Mouse (Mus musculus) MEL (cell line): ENCODE results near the gene Spice1. TPM values are rescaled to one million over a fixed set of nuclear protein-coding genes. Genes with fewer than 3 reads are reported as not detected.

Experiments used
- DNase-seq: peaks from one replicate; pipeline ENCODE4 v3.0.0; 2011; ENCODE audit warnings: low read depth, low spot score
- H3K27ac ChIP-seq: 2 replicates; pipeline ENCODE4 v1.5.1; 2012; ENCODE audit warnings: low read depth, mild to moderate bottlenecking, control low read depth, low read length, moderate library complexity; ENCODE audit not compliant: control insufficient read depth
- H3K27me3 ChIP-seq, 2 experiments: fragments of 150-350 bp in 1 of 2; sonication (generic) in 1 of 2; 2 replicates each; pipeline ENCODE4 v1.6.1; 2012; ENCODE audit warnings: low read length in 2 of 2, mild to moderate bottlenecking in 2 of 2, improper control_type of control experiment in 1 of 2, moderate library complexity in 1 of 2; ENCODE audit not compliant: insufficient read depth in 2 of 2, control insufficient read depth in 1 of 2
- H3K36me3 ChIP-seq, 2 experiments: 2 replicates each; pipeline ENCODE4 v1.6.1; 2012 to 2014; ENCODE audit warnings: low read length in 2 of 2, improper control_type of control experiment in 1 of 2, inconsistent platforms in 1 of 2, mild to moderate bottlenecking in 1 of 2; ENCODE audit not compliant: insufficient read depth in 2 of 2, control insufficient read depth in 1 of 2
- H3K4me1 ChIP-seq, 2 experiments: fragments of 150-350 bp in 1 of 2; sonication (generic) in 1 of 2; 2 replicates each; pipeline ENCODE4 v1.6.1; 2012; ENCODE audit warnings: low read length in 2 of 2, improper control_type of control experiment in 1 of 2, mild to moderate bottlenecking in 1 of 2; ENCODE audit not compliant: insufficient read depth in 2 of 2, control insufficient read depth in 1 of 2
- H3K4me3 ChIP-seq, 2 experiments: fragments of 150-350 bp in 1 of 2; sonication (generic) in 1 of 2; 2 replicates each; pipeline ENCODE4 v1.5.1; 2012; ENCODE audit warnings: low read depth in 2 of 2, low read length in 2 of 2, mild to moderate bottlenecking in 2 of 2, moderate library complexity in 2 of 2, control low read depth in 1 of 2, improper control_type of control experiment in 1 of 2; ENCODE audit not compliant: control insufficient read depth in 1 of 2, insufficient read depth in 1 of 2
- H3K79me2 ChIP-seq: 2 replicates; pipeline ENCODE4 v1.6.1; 2012; ENCODE audit warnings: mild to moderate bottlenecking, low read length, moderate library complexity; ENCODE audit not compliant: control insufficient read depth, poor library complexity, insufficient read depth
- H3K9ac ChIP-seq: 2 replicates; pipeline ENCODE4 v1.6.1; 2012; ENCODE audit warnings: low read depth, mild to moderate bottlenecking, control low read depth, low read length, moderate library complexity; ENCODE audit not compliant: control insufficient read depth, poor library complexity, severe bottlenecking
- H3K9me3 ChIP-seq: fragments of 150-350 bp; sonication (generic); replicated peaks from 2 replicates; pipeline ENCODE4 v1.6.1; 2012; ENCODE audit warnings: mild to moderate bottlenecking, low read length, improper control_type of control experiment, moderate library complexity; ENCODE audit not compliant: insufficient read depth
- CHD2 ChIP-seq: IDR thresholded peaks from 2 replicates; pipeline ENCODE4 v1.6.1; 2011; ENCODE audit warnings: low read length, improper control_type of control experiment
- EP300 ChIP-seq, 2 experiments: IDR thresholded peaks; 2 replicates each; pipeline ENCODE4 v1.6.1; 2011; ENCODE audit warnings: improper control_type of control experiment in 2 of 2, low read length in 2 of 2, low read depth in 1 of 2, mild to moderate bottlenecking in 1 of 2
- ETS1 ChIP-seq: IDR thresholded peaks from 2 replicates; pipeline ENCODE4 v1.6.1; 2012; ENCODE audit warnings: low read depth, mild to moderate bottlenecking, inconsistent platforms, low read length, improper control_type of control experiment, moderate library complexity
- GABPA ChIP-seq: IDR thresholded peaks from 2 replicates; pipeline ENCODE4 v1.6.1; 2012; ENCODE audit warnings: low read depth, mild to moderate bottlenecking, inconsistent platforms, low read length, improper control_type of control experiment, moderate library complexity
- GATA1 ChIP-seq: IDR thresholded peaks from 2 replicates; pipeline ENCODE4 v1.6.1; 2011; ENCODE audit warnings: low read depth, low read length, improper control_type of control experiment
- JUND ChIP-seq: IDR thresholded peaks from 2 replicates; pipeline ENCODE4 v1.6.1; 2011; ENCODE audit warnings: low read depth, mild to moderate bottlenecking, improper control_type of control experiment, low read length
- KAT2A ChIP-seq: conservative IDR thresholded peaks from 2 replicates; pipeline ENCODE4 v1.6.1; 2012; ENCODE audit warnings: low read depth, low read length, improper control_type of control experiment, inconsistent platforms
- MAX ChIP-seq: IDR thresholded peaks from 2 replicates; pipeline ENCODE4 v1.6.1; 2011; ENCODE audit warnings: low read length, improper control_type of control experiment
- MEF2A ChIP-seq: IDR thresholded peaks from 2 replicates; pipeline ENCODE4 v1.6.1; 2014; ENCODE audit warnings: low read depth, mild to moderate bottlenecking, inconsistent platforms, low read length, improper control_type of control experiment; ENCODE audit not compliant: poor library complexity, insufficient replicate concordance, severe bottlenecking; ENCODE audit errors: extremely low read depth
- MYC ChIP-seq: IDR thresholded peaks from 2 replicates; pipeline ENCODE4 v1.6.1; 2011; ENCODE audit warnings: low read depth, mild to moderate bottlenecking, low read length, improper control_type of control experiment, moderate library complexity
- NELFE ChIP-seq: IDR thresholded peaks from 2 replicates; pipeline ENCODE4 v1.6.1; 2011; ENCODE audit warnings: low read depth, low read length, improper control_type of control experiment
- NRF1 ChIP-seq: IDR thresholded peaks from 2 replicates; pipeline ENCODE4 v1.6.1; 2014; ENCODE audit warnings: low read depth, mild to moderate bottlenecking, inconsistent platforms, low read length, improper control_type of control experiment, moderate library complexity; ENCODE audit not compliant: poor library complexity, insufficient read depth, severe bottlenecking
- POLR2A ChIP-seq, 2 experiments: IDR thresholded peaks; 2 replicates each; pipeline ENCODE4 v1.6.1; 2011 to 2012; ENCODE audit warnings: low read length in 2 of 2, mild to moderate bottlenecking in 2 of 2, control low read depth in 1 of 2, improper control_type of control experiment in 1 of 2, low read depth in 1 of 2, moderate library complexity in 1 of 2; ENCODE audit not compliant: control insufficient read depth in 1 of 2, insufficient read depth in 1 of 2, poor library complexity in 1 of 2
- POLR2AphosphoS2 ChIP-seq: IDR thresholded peaks from 2 replicates; pipeline ENCODE4 v1.6.1; 2011; ENCODE audit warnings: low read length, improper control_type of control experiment
- POLR2AphosphoS5 ChIP-seq: IDR thresholded peaks from 2 replicates; pipeline ENCODE4 v1.6.1; 2012; ENCODE audit warnings: low read depth, borderline replicate concordance, mild to moderate bottlenecking, inconsistent platforms, low read length, moderate library complexity, mixed read lengths
- RAD21 ChIP-seq: IDR thresholded peaks from 2 replicates; pipeline ENCODE4 v1.6.1; 2011; ENCODE audit warnings: mild to moderate bottlenecking, low read depth, low read length, improper control_type of control experiment
- RCOR1 ChIP-seq: IDR thresholded peaks from 2 replicates; pipeline ENCODE4 v1.6.1; 2012; ENCODE audit warnings: low read depth, mild to moderate bottlenecking, inconsistent platforms, low read length, improper control_type of control experiment
- SIN3A ChIP-seq: IDR thresholded peaks from 2 replicates; pipeline ENCODE4 v1.6.1; 2012; ENCODE audit warnings: low read length, improper control_type of control experiment, inconsistent platforms
- SMC3 ChIP-seq: IDR thresholded peaks from 2 replicates; pipeline ENCODE4 v1.6.1; 2011; ENCODE audit warnings: low read depth, low read length, improper control_type of control experiment
- TBP ChIP-seq: IDR thresholded peaks from 2 replicates; pipeline ENCODE4 v1.8.0; 2011; ENCODE audit warnings: low read depth, low read length, improper control_type of control experiment
- TCF12 ChIP-seq: IDR thresholded peaks from 2 replicates; pipeline ENCODE4 v1.6.1; 2014; ENCODE audit warnings: low read depth, mild to moderate bottlenecking, inconsistent platforms, low read length, improper control_type of control experiment, moderate library complexity
- UBTF ChIP-seq: IDR thresholded peaks from 2 replicates; pipeline ENCODE4 v1.6.1; 2012; ENCODE audit warnings: low read depth, mild to moderate bottlenecking, inconsistent platforms, low read length, improper control_type of control experiment, moderate library complexity, borderline replicate concordance; ENCODE audit not compliant: insufficient read depth
- USF1 ChIP-seq: IDR thresholded peaks from 2 replicates; pipeline ENCODE4 v1.6.1; 2014; ENCODE audit warnings: low read depth, mild to moderate bottlenecking, inconsistent platforms, low read length, improper control_type of control experiment, moderate library complexity
- USF2 ChIP-seq, 2 experiments: IDR thresholded peaks; 2 replicates each; pipeline ENCODE4 v1.6.1; 2011 to 2012; ENCODE audit warnings: improper control_type of control experiment in 2 of 2, low read length in 2 of 2, borderline replicate concordance in 1 of 2, inconsistent platforms in 1 of 2, low read depth in 1 of 2, mild to moderate bottlenecking in 1 of 2; ENCODE audit not compliant: insufficient read depth in 1 of 2
- ZC3H11A ChIP-seq: IDR thresholded peaks from 2 replicates; pipeline ENCODE4 v1.6.1; 2012; ENCODE audit warnings: low read depth, mild to moderate bottlenecking, inconsistent platforms, low read length, improper control_type of control experiment
- ZKSCAN1 ChIP-seq: IDR thresholded peaks from 2 replicates; pipeline ENCODE4 v1.6.1; 2012; ENCODE audit warnings: low read depth, mild to moderate bottlenecking, inconsistent platforms, low read length, improper control_type of control experiment, moderate library complexity
- ZNF384 ChIP-seq: IDR thresholded peaks from 2 replicates; pipeline ENCODE4 v1.6.1; 2012; ENCODE audit warnings: low read depth, mild to moderate bottlenecking, inconsistent platforms, low read length, improper control_type of control experiment
- polyA plus RNA-seq, 2 experiments: library from polyadenylated mRNA; stranded (reverse) in 1 of 2; unstranded in 1 of 2; fragments of >175 nt in 1 of 2; fragments of >200 nt in 1 of 2; gene quantifications; 2 replicates each; pipeline versions ENCODE4 v1.2.1 to v1.2.4; 2012; ENCODE audit warnings: low replicate concordance in 2 of 2, low read depth in 1 of 2; ENCODE audit not compliant: insufficient read length in 2 of 2, insufficient read depth in 1 of 2, missing spikeins in 1 of 2
- total RNA-seq: library from RNA; depleted of rRNA; stranded (reverse); fragments of 300-350 nt; gene quantifications from 2 replicates; pipeline ENCODE4 v1.2.3, GENCODE M21; 2012

Spice1 gene
- total and polyA plus RNA-seq, 3 experiments, result 14.8 to 24.1 TPM; not detected in 1

DNA sequence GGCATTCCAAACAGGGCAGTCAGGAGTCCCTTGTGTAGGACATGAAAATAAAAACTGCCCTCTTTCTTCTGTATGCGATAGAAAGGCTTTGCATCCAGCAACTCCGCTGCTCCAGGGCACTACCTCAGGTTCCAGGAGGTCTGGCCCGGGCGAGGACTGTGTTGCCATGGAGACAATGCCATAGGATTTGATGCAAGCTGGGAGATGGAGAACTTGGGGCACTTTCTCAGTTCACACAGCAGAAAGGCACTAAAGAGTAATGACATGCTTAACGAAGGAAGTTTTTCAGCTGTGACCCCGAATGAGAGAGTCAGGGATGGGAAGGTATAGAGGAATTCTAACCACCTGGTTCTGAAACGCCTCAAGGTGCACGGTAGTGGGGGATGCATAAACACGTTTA lies 15.8 kb upstream of the Spice1 start:
- TF ChIP-seq RAD21, result no peak
- no peak for TF ChIP-seq USF1
- TF ChIP-seq CHD2, result no peak
- no peak for TF ChIP-seq GATA1
- no peak for TF ChIP-seq KAT2A
- no peak for TF ChIP-seq ZC3H11A
- no peak for TF ChIP-seq POLR2AphosphoS2
- no peak for TF ChIP-seq SMC3
- TF ChIP-seq NELFE, result no peak
- no peak for TF ChIP-seq POLR2A (IDR thresholded peaks at IDR 0.05; ENCODE audit: control insufficient read depth in 1 of 2, insufficient read depth in 1 of 2, low read depth in 1 of 2, low read length in 2 of 2, poor library complexity in 1 of 2)
- TF ChIP-seq SIN3A, result no peak
- no peak for TF ChIP-seq TBP
- no peak for TF ChIP-seq POLR2AphosphoS5
- TF ChIP-seq JUND, result no peak
- TF ChIP-seq EP300 (IDR thresholded peaks at IDR 0.05; ENCODE audit: low read depth in 1 of 2, low read length in 2 of 2), result no peak
- TF ChIP-seq ETS1, result no peak
- no peak for TF ChIP-seq ZNF384
- no peak for TF ChIP-seq TCF12
- no peak for TF ChIP-seq MYC
- no peak for TF ChIP-seq UBTF
- TF ChIP-seq, all 39 proteins: peak for 0
- H3K4me1 ChIP-seq, result no peaks in the 10 kb centered on the region
- H3K79me2 ChIP-seq, result no peaks in the 10 kb centered on the region
- no peak overlapping the region for H3K27ac ChIP-seq
- H3K27me3 ChIP-seq, result no peaks in the 10 kb centered on the region; a peak in 1 of 4 replicates
- no peaks in the 10 kb centered on the region for H3K36me3 ChIP-seq
- no peak overlapping the region for H3K9ac ChIP-seq
- no peak for DNase-seq
- H3K4me3 ChIP-seq, result no peak overlapping the region
- H3K9me3 ChIP-seq, result no peaks in the 10 kb centered on the region

DNA sequence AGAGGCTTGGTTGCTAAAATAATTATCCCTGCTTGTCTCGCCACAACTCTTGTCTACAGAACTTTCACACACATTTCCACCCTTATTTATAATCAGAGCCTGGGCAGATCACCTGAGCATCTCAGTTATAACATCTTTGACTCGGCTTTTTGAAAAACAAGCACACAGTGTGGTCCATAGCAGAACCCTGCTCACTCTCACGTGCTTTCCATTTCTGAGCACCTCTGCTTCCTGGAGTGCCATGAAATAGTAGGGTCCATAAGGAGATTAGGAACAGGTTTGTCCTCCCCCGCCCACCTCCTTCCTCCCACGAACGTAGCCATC lies 15.3 kb upstream of the Spice1 start:
- DNase-seq, result no peak
- Histone ChIP-seq H3K36me3 (no peaks in the 10 kb centered on the region), H3K27ac (no peak overlapping the region), H3K9ac (no peak overlapping the region), H3K79me2 (no peaks in the 10 kb centered on the region), H3K27me3 (no peaks in the 10 kb centered on the region; a peak in 1 of 4 replicates)
- no peak for TF ChIP-seq ZNF384
- no peak for TF ChIP-seq JUND
- no peak for TF ChIP-seq ZC3H11A
- TF ChIP-seq CHD2, result no peak
- no peak for TF ChIP-seq SIN3A
- no peak for TF ChIP-seq USF1
- TF ChIP-seq MYC, result no peak
- TF ChIP-seq ZKSCAN1, result no peak
- TF ChIP-seq UBTF, result no peak
- no peak for TF ChIP-seq MEF2A
- no peak for TF ChIP-seq NRF1
- TF ChIP-seq GATA1, result no peak
- no peak for TF ChIP-seq GABPA
- TF ChIP-seq USF2 (IDR thresholded peaks at IDR 0.05; ENCODE audit: borderline replicate concordance in 1 of 2, insufficient read depth in 1 of 2, low read depth in 1 of 2, low read length in 2 of 2), result no peak
- no peak for TF ChIP-seq RCOR1
- no peak for TF ChIP-seq EP300 (IDR thresholded peaks at IDR 0.05; ENCODE audit: low read depth in 1 of 2, low read length in 2 of 2)
- no peak for TF ChIP-seq SMC3
- no peak for TF ChIP-seq TCF12
- no peak for TF ChIP-seq MAX
- TF ChIP-seq, all 39 proteins: peak for 0
- Histone ChIP-seq H3K4me1 (no peaks in the 10 kb centered on the region), H3K9me3 (no peaks in the 10 kb centered on the region), H3K4me3 (no peak overlapping the region)
